Mouse (Mus musculus) limb, embryonic 14.5 days (tissue): Measurements from ENCODE around the gene Lrch3. TPM values are rescaled to one million over a fixed set of nuclear protein-coding genes. Genes with fewer than 3 reads are reported as not detected.
A peak's percentile ranks its signal among the peaks of the same experiment; 100 is the strongest.
"Not testable (repeated sequence)": the region's sequence is repeated elsewhere in the genome, so short reads cannot be mapped to it uniquely, and the experiment has no call there.

ENCODE experiments used
- ATAC-seq: fragments of 200-750 bp; cut with Nextera tagmentation; 2 replicates; pipeline ENCODE4 v1.8.0; 2017; ENCODE audit warnings: low read depth, moderate number of reproducible peaks, moderate TSS enrichment; ENCODE audit not compliant: low FRiP score
- DNase-seq: peaks from one replicate; pipeline ENCODE4 v3.0.0-alpha.2; 2015; ENCODE audit warnings: low spot score
- H3K27ac ChIP-seq: fragments of 300-500 bp; sonication (generic); replicated peaks from 2 replicates; pipeline ENCODE4 v1.5.1; 2014; ENCODE audit warnings: low read depth, mild to moderate bottlenecking, low read length, moderate library complexity, mixed read lengths
- H3K27me3 ChIP-seq: fragments of 300-500 bp; sonication (generic); 2 replicates; pipeline ENCODE4 v1.6.1; 2014; ENCODE audit warnings: low read length, mixed read lengths; ENCODE audit not compliant: control insufficient read depth, insufficient read depth
- H3K36me3 ChIP-seq: fragments of 300-500 bp; sonication (generic); 2 replicates; pipeline ENCODE4 v1.6.1; 2014; ENCODE audit warnings: mild to moderate bottlenecking, low read length, moderate library complexity, mixed read lengths; ENCODE audit not compliant: control insufficient read depth, insufficient read depth
- H3K4me1 ChIP-seq: fragments of 300-500 bp; sonication (generic); 2 replicates; pipeline ENCODE4 v1.6.1; 2014; ENCODE audit warnings: antibody characterized with exemption, low read length, mixed read lengths; ENCODE audit not compliant: control insufficient read depth, insufficient read depth
- H3K4me2 ChIP-seq: fragments of 300-500 bp; sonication (generic); replicated peaks from 2 replicates; pipeline ENCODE4 v1.6.1; 2014; ENCODE audit warnings: low read depth, mild to moderate bottlenecking, low read length, moderate library complexity; ENCODE audit not compliant: severe bottlenecking
- H3K4me3 ChIP-seq: fragments of 300-500 bp; sonication (generic); replicated peaks from 2 replicates; pipeline ENCODE4 v1.5.1; 2014; ENCODE audit warnings: low read length
- H3K9ac ChIP-seq: fragments of 300-500 bp; sonication (generic); 2 replicates; pipeline ENCODE4 v1.6.1; 2014; ENCODE audit warnings: mild to moderate bottlenecking, low read depth, low read length, moderate library complexity; ENCODE audit not compliant: severe bottlenecking
- H3K9me3 ChIP-seq: fragments of 300-500 bp; sonication (generic); 2 replicates; pipeline ENCODE4 v1.6.1; 2016; ENCODE audit warnings: low read length; ENCODE audit not compliant: control insufficient read depth
- POLR2A ChIP-seq: fragments of 200-500 bp; IDR thresholded peaks from 2 replicates; pipeline ENCODE4 v1.8.0; 2012; ENCODE audit warnings: inconsistent platforms, mild to moderate bottlenecking, moderate library complexity, borderline replicate concordance; ENCODE audit not compliant: insufficient read depth, insufficient read length; ENCODE audit errors: extremely low read depth
- WGBS: fragments of 180-500 bp; shearing (Covaris S2); extraction: QIAGEN DNeasy Blood & Tissue Kit; methylation state at CpG from one replicate; pipeline ENCODE4 v1.1.7; 2014; 5-methylcytosine and 5-hydroxymethylcytosine counted together
- polyA plus RNA-seq, 2 experiments: library from polyadenylated mRNA; depleted of rRNA in 1 of 2; stranded (reverse) in 1 of 2; unstranded in 1 of 2; fragments of >200 nt; fragmentation: Nextera tagmentation in 1 of 2; extraction: Ambion mirVana in 1 of 2; gene quantifications; 2 replicates each; pipeline versions ENCODE4 v1.2.1 to v1.2.3; 2012 to 2014

Lrch3 gene
- polyA plus RNA-seq, 2 experiments, result 24.9 to 56.3 TPM

DNA sequence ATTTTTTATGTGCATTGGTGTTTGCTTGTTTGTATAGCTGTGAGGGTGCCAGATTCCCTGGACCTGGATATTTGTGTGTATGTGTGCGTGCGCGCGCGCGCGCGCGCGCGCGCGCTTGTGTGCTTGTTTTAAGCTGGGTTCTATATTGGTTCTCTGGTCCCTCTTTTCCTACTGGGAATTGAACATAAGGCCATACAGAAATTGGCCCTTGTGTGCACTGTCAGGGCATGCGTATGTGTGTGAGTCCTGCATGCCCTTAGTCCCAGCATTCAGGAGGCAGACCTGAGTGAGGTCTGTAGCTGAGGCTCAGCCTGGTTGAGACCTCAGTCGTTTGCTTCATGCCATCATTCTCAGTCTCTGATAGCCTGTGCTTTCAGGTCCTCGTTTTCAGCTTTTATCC, 144.1 kb downstream of the Lrch3 start:
- 93% methylated on average over 16 of the region's 16 CpGs for WGBS
- peak overlapping the region; percentile 58; the same call in 1 of the 2 replicates for H3K4me2 ChIP-seq
- H3K36me3 ChIP-seq, result peaks cover 34% of the 10 kb centered on the region
- H3K27me3 ChIP-seq, result no peaks in the 10 kb centered on the region
- no peak for TF ChIP-seq POLR2A
- peak overlapping the region; percentile 89 for H3K4me3 ChIP-seq
- ATAC-seq (no peak), DNase-seq (no peak)
- H3K4me1 ChIP-seq, result peaks cover 10% of the 10 kb centered on the region; the same call in 1 of the 2 replicates
- H3K9me3 ChIP-seq, result no peaks in the 10 kb centered on the region
- H3K27ac ChIP-seq, result no peak overlapping the region
- no peak overlapping the region for H3K9ac ChIP-seq

DNA sequence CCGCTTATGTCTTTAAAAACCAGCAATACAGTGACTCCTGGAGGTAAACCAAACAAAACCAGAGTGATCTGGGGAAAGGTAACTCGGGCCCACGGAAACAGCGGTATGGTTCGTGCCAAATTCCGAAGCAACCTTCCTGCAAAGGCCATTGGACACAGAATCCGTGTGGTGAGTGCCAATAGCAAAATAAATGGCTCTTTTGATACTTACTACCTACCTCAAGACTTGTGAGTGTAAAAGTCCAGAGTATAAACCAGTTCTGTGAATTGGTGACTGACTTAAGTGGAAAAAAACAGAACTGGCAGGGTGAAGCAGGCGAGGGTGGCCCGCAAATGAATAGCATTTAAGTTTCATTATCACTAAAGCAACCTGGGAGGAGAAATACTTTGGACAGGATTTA, 144.8 kb downstream of the Lrch3 start:
- not testable (repeated sequence) for H3K9ac ChIP-seq, H3K4me2 ChIP-seq, H3K4me3 ChIP-seq, H3K9me3 ChIP-seq, DNase-seq, ATAC-seq, H3K27ac ChIP-seq, H3K27me3 ChIP-seq
- 82% methylated on average over 9 of the region's 9 CpGs for WGBS
- H3K36me3 ChIP-seq, result peaks cover 34% of the 10 kb centered on the region
- peaks cover 15% of the 10 kb centered on the region; the same call in 1 of the 2 replicates for H3K4me1 ChIP-seq

DNA sequence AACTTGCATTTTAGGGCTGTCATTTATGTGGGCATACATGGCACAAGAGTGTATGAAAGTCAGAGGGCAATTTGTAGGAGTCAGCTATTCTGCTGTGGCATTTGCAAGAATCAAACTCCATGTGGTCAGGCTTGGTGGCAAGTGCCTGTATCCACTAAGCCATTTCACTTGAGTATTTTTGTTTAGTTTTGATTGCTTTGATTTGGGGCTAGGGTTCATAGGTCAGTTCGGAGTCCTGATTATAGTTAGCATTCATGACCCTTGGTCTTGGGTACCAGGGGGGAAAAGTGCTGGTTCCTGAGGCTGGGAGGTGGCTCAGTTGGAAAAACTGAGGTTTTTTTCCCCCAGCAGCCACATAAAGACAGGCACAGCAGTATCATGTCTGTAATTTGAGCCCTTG, 145.6 kb downstream of the Lrch3 start:
- TF ChIP-seq POLR2A, result no peak
- no peak overlapping the region for H3K4me3 ChIP-seq
- H3K27ac ChIP-seq, result no peak overlapping the region
- DNase-seq (no peak), ATAC-seq (no peak)
- H3K4me2 ChIP-seq, result no peak overlapping the region
- H3K9me3 ChIP-seq, result no peaks in the 10 kb centered on the region
- H3K27me3 ChIP-seq, result no peaks in the 10 kb centered on the region
- H3K36me3 ChIP-seq, result peaks cover 34% of the 10 kb centered on the region
- 89% methylated on average over 1 of the region's 1 CpGs for WGBS
- H3K4me1 ChIP-seq, result peaks cover 15% of the 10 kb centered on the region; the same call in 1 of the 2 replicates
- no peak overlapping the region for H3K9ac ChIP-seq

DNA sequence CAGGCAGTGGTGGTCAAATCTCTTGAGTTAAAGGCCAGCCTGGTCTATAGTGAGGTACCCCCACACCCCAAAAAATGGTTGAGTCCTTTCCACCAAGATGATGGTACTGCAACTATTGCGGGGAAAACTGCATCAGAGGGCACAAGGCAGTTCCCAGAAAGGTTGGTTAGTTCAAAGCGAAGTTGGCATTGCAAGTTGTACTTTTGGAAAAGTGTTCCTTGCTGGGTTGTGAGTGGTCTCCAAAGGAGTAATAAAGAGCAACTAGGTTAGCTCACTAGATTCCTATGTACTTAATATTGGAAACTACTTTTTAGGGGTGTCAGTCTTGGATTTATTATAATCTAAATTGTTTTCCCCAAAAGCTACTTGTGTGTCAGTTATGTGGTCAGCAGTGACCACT, 147.0 kb downstream of the Lrch3 start:
- WGBS, result 71% methylated on average over 2 of the region's 2 CpGs
- H3K4me2 ChIP-seq, result no peak overlapping the region
- no peak for ATAC-seq
- no peak for TF ChIP-seq POLR2A
- H3K4me1 ChIP-seq, result peaks cover 15% of the 10 kb centered on the region; the same call in 1 of the 2 replicates
- no peaks in the 10 kb centered on the region for H3K27me3 ChIP-seq
- H3K27ac ChIP-seq, result no peak overlapping the region
- no peak overlapping the region for H3K4me3 ChIP-seq
- DNase-seq, result no peak
- H3K9me3 ChIP-seq, result no peaks in the 10 kb centered on the region
- H3K36me3 ChIP-seq, result peaks cover 34% of the 10 kb centered on the region
- no peak overlapping the region for H3K9ac ChIP-seq

DNA sequence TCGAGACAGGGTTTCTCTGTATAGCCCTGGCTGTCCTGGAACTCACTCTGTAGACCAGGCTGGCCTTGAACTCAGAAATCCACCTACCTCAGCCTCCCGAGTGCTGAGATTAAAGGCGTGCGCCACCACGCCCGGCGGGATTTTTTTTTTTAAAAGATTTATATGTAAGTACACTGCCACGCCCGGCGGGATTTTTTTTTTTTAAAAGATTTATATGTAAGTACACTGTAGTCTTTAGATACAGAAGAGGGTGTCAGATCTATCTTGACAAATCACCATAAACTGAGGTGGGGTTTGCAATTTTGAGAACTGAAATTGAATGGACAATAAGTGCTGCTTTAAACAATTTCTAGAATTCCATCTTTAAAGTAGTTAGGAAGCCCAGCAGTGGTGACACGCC, 147.5 kb downstream of the Lrch3 start:
- peak overlapping the region; percentile 52; the same call in 1 of the 2 replicates for H3K27ac ChIP-seq
- 0 out of 2 replicates have a peak overlapping the region, but pooled peaks have one; percentile 82 for H3K4me3 ChIP-seq
- no peaks in the 10 kb centered on the region for H3K27me3 ChIP-seq
- H3K9me3 ChIP-seq, result no peaks in the 10 kb centered on the region
- peaks cover 34% of the 10 kb centered on the region for H3K36me3 ChIP-seq
- no peak overlapping the region for H3K4me2 ChIP-seq
- peak overlapping the region; percentile 66; the same call in 1 of the 2 replicates for H3K9ac ChIP-seq
- TF ChIP-seq POLR2A, result no peak
- peaks cover 15% of the 10 kb centered on the region; the same call in 1 of the 2 replicates for H3K4me1 ChIP-seq
- 42% methylated on average over 11 of the region's 11 CpGs for WGBS
- ATAC-seq, result no peak
- no peak for DNase-seq
